Mouse (Mus musculus) neutrophil, adult 59 days (primary cell): ENCODE measurements around the gene Grifin. TPM values are rescaled to one million over a fixed set of nuclear protein-coding genes. Genes with fewer than 3 reads are reported as not detected.

Experiments
- total RNA-seq, 2 experiments: library from RNA; stranded (reverse); gene quantifications; 1 replicate in 1 of 2; 2 replicates in 1 of 2; pipeline ENCODE4 v1.2.4; 2023

Grifin gene
- not detected for total RNA-seq

DNA sequence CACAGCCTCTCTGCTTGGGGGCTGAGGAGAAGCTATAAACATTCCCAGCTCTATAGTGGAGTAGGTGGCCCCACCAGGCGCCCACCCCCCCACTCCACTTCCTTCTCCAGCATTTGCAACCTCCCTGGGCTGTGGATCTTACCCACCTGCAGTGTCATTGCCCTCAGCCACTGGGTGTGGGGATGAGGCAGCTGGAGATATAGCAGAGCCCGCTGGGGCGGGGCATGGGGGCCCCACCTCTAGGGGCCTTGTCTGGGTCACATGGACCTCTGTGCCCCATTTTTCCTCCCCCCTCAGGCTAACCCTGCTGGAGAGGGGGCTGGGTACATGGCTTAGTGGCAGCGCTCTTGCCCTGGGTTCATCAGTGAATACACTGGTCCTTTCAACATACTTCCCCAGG lies at the start of gene Grifin:
Gene Grifin, minus strand, starts transcription at position 176 of the 400 bp plus-strand sequence.

DNA sequence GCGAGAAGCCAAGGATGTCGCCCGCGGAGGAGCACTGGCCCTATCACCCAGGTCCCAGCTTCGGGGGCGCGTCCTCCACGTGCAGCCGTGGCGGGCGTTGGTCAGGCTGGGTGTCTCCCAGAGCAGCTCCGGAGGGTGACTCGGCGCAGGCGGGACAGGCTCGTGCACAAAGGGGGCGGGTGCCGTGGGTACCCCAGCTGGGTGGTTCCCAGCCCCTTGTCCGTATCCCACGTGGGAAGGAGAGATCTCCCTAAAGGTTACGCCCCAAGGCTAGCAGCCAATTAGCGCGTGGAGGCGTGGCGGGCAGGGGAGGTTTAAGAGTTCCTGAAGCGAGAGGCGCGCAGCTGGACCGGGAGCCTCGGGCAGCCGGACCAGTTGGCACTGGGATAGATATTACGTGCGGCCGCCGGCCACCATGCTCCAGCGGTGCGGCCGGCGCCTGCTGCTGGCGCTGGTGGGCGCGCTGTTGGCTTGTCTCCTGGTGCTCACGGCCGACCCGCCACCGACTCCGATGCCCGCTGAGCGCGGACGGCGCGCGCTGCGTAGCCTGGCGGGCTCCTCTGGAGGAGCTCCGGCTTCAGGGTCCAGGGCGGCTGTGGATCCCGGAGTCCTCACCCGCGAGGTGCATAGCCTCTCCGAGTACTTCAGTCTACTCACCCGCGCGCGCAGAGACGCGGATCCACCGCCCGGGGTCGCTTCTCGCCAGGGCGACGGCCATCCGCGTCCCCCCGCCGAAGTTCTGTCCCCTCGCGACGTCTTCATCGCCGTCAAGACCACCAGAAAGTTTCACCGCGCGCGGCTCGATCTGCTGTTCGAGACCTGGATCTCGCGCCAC lies 42.3 kb upstream of the Grifin start, which contains the start of gene Lfng:
Gene Lfng, plus strand, starts transcription at position 320 of the 835 bp plus-strand sequence.

Other genes with a start within 250 kb of the Grifin start
- gene Mad1l1, start 243.5 kb downstream of the Grifin start, total RNA-seq, result 10 to 100 TPM; 24.5 to 31.6 TPM
- 1 to 10 TPM; 5.2 to 8.9 TPM for gene Nudt1, start 243.4 kb downstream of the Grifin start, total RNA-seq
- 1 to 10 TPM; 2.2 to 2.5 TPM for gene Mrm2, start 233.2 kb downstream of the Grifin start, total RNA-seq
- gene Snx8, start 175.8 kb downstream of the Grifin start, total RNA-seq, result 10 to 100 TPM in 1 of 2 experiments, 1 to 10 TPM in 1; 8.4 to 10.3 TPM
- gene Eif3b, start 145.7 kb downstream of the Grifin start, total RNA-seq, result 10 to 100 TPM; 63.2 to 71.3 TPM
- gene Gm4869, start 119.4 kb downstream of the Grifin start, total RNA-seq, result not detected
- 100 to 1,000 TPM; 121 to 131 TPM for gene Chst12, start 59.5 kb downstream of the Grifin start, total RNA-seq
- 10 to 100 TPM; 46.8 to 48.4 TPM for gene Lfng, start 42.2 kb upstream of the Grifin start, total RNA-seq
- 10 to 100 TPM; 91.6 to 95.7 TPM for gene Ttyh3, start 84.0 kb upstream of the Grifin start, total RNA-seq
- gene Iqce, start 137.3 kb upstream of the Grifin start, total RNA-seq, result 10 to 100 TPM in 1 of 2 experiments, 1 to 10 TPM in 1; 9.9 to 16.1 TPM
- 10 to 100 TPM; 14.7 to 17.0 TPM for gene Brat1, start 139.9 kb upstream of the Grifin start, total RNA-seq
- 1 to 10 TPM; 3.0 to 3.5 TPM for gene Amz1, start 159.1 kb upstream of the Grifin start, total RNA-seq